Mouse (Mus musculus): ENCODE data around the gene Rnf19b.

DNA sequence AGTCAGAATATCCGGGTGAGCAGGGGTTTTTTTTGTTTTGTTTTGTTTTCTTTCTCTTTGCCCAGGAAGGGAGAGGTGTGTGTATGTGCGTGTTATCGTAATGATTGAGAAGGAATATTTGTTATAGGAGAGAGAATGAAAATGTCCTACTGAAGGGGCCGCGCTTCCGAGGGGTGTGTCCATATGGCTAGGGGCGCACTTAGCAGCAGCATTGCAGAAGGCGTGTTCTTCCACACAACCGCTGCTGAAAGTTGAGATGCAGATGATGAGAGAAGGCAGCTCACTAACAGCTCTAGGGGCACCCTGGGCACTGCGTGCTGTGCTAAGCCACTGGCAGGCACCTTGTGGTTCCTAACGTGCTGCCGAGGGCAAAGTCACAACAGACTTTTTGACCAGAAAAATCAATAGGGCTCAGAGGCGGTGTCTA, 1.1 kb downstream of the Rnf19b start:
- TF ChIP-seq CTCF (conservative IDR thresholded peaks at IDR 0.05; ENCODE audit: insufficient read depth, insufficient read length, low read depth, low read length) (no peak), POLR2A (IDR thresholded peaks at IDR 0.05; ENCODE audit: low read depth, low read length) (no peak)

Data from kidney, adult 2 months (tissue).